Mouse (Mus musculus) cerebellum, adult 9-10 months (tissue): Measurements from ENCODE around the gene Gm17662.

Experiments
- DNase-seq: peaks from one replicate; pipeline ENCODE4 v3.0.0; 2022

The Gm17662 gene

GRCm38 (mm10) chr4:104857029-104857428, at the start of gene Gm17662:
TSS of gene Gm17662 (plus strand) at chr4:104857329.
- DNase-seq, result no peak

DNA sequence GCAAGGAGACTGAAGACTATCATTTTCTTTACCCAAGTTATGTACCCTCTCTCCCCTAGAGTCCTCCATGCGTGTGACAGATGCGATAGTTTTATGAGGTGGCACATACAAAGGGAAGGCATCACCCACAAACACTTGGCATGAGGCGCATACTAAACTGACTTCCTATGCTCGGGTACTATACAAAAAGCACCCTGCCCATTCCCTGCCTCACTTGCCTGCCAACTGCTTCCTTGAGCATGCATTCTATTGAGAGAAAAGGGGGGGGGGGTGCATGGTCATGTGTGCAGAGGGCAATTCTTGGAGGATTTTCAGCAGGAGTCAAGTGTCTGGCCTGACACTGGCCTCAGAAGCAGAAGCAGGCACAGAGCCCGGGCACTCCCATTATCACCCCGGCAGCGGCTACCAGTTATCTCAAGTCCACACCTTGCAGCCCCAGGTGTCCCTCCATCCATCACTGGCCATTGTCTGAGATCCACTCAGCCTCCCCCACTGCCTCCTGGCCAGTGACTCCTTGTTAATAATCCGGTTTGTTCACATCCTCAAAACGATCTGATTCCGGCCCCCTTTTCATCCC, 46.3 kb upstream of the Gm17662 start:
- no peak for DNase-seq

DNA sequence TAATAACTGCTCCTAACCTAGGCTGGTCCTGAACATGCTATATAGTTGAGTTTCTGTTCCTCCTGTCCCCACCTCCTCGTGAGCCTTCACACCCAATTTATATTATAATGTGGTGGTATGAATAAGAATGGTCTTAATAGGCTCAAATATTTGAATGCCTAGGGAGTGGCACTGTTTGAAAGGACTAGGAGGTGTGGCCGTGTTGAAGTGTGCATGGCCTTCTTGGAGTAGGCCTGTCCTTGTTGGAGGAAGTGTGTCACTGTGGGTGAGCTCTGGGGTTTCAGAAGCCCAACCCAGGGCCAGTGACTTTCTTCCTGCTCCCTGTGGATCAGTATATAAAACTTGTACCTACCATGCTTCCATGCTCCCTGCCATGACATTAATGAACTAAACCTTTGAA, 43.5 kb upstream of the Gm17662 start:
- no peak for DNase-seq

GRCm38 (mm10) chr4:104816519-104817232, 40.5 kb upstream of the Gm17662 start:
- DNase-seq, result no peak

- DNase-seq, result no peak
Observed at GRCm38 (mm10) chr4:104817509-104817908, 39.6 kb upstream of the Gm17662 start.

GRCm38 (mm10) chr4:104818986-104819385, 38.1 kb upstream of the Gm17662 start:
- DNase-seq, result no peak

DNA sequence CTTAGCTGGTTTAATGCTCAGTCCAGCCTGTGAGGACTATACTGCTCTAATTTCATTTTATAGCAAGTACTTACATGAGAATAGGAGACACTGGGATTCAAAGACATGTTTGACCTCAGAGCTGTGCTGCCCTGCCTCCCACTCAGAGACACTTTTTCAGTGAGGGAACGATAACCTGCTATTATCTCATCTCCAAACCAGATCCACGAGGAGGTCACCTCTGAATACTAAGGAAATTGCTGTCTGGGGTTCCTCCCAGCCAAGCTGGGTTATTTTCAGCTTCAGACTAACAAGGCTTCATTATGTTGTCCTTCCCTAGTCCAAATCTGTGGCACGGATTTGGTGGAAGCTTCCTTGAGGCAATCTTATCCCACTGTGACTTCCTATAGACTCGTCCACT, 37.2 kb upstream of the Gm17662 start:
- DNase-seq, result no peak

DNA sequence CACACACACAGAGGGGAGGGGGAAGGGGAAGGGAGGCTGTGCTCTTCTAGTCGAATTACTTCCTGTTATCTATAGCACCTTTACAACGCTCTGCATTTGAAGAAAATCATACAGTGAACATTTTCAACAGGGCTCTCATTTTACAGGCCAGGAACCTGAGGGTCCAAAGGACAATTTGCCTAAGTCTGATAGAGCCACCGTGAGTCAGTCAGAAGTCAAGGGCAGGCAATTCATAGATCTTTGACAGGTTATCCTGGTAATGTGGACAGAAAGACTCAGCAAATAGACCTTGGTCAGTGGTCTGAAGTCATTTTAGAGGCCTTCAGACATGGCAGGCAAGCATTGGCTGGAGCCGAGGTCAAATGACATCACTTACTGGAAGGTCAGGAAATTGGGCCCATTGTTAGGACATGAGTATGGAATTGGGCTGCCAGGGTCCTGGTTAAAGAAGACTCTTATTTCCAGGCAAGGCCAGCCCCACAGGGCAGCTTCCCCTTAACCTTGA, 33.5 kb upstream of the Gm17662 start:
- DNase-seq, result no peak

- DNase-seq, result no peak
Observed at GRCm38 (mm10) chr4:104824381-104825077, 32.6 kb upstream of the Gm17662 start.

- DNase-seq, result no peak
Observed at GRCm38 (mm10) chr4:104828939-104829338, 28.2 kb upstream of the Gm17662 start.

DNA sequence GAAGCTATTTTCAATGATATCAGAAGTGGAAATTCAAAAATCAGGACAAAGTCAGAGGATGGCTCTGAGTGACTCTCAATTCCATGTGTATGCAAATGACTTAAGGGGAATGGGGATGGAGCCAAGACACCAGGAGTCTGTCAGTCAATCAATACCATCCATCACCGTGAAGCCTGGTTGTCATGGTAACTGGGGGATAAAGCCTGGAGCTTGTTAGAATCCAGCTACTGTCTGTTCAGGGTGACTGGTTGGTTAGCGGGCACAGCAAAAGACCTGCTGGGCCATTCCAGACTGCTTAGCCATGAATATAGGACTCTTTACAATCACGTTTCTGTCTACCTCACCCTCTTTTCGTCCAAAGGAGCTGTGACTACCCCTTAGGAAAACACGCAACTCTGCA, 22.0 kb upstream of the Gm17662 start:
- no peak for DNase-seq

DNA sequence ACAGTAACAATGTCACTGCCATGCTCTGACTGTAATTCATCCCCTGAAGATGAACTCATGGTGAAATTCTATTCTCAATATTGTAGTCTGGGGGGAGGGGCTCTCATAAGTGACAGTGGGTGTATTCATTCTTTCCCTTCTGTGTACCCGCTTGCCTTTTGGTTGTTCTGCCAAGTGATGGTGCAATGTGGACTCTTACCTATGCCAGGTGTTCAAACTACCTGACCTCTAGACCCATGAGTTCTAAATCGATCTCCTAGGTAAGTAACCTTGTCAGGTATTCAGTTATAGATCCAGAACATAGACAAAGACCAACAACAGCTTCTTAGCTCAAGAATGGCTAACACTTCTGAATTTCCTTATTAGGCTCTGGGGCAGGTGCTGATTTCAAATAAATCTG, 18.8 kb upstream of the Gm17662 start:
- DNase-seq, result no peak

- DNase-seq, result no peak
Observed at GRCm38 (mm10) chr4:104842204-104842603, 14.9 kb upstream of the Gm17662 start.

GRCm38 (mm10) chr4:104843546-104843945, 13.6 kb upstream of the Gm17662 start:
- no peak for DNase-seq

DNA sequence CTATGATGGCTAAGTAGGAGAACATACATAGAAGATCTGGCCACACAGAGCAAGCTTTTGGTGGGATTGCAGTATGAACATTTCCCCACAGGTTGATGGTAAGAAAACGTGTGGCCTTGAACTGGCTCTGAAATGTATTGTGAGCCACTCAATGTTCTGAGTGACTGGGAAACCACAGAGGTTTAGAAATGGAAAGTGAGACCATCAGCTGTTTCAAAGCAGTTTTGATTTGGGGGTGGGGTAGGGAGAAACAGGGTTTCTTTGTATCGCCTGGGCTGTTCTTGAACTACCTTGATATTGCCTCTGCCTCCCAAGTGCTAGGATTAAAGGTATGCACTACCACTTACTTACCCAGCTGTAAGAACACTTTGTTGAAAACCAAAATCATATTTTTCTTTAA, 1.9 kb upstream of the Gm17662 start:
- no peak for DNase-seq

DNA sequence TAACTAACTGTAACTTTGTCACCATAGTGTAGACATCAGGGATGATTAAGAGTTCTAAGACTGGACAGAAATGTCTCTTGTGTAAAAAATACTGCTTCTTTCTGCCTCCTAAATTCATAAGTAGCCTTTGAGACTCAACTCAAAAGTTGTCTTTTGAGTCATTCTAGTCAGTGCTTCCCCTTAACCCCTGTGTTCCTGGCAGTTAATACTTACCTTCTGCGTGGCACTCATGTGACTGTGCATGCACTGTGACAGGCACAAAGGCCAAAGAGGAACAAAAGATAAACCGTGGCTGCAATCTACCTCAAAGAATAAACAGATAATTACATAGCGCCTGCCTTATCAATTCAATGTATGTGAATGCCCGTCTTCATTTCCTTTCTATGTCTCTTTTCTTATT, 694 bp downstream of the Gm17662 start:
- no peak for DNase-seq

- DNase-seq, result no peak
Observed at GRCm38 (mm10) chr4:104861241-104861640, 4.1 kb downstream of the Gm17662 start.

DNA sequence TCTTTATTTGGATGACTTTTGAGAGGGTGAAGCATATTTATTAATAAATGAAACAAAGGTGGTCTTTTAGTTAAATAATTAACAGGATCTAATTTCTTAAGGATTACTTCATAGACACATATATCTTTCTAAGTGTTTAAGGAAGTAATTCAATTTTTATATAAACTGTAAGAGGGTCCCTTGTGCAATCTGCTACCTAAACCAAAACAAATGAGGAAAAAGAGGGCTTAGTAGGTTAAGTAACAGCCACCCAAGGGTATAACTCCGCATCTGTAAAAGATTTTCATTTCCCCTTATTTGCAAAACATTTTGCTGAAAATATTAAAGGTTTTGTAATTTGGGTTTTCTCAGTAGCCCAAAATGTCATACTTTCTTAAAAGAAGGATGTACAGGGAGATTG, 7.3 kb downstream of the Gm17662 start:
- no peak for DNase-seq

- DNase-seq, result no peak
Observed at GRCm38 (mm10) chr4:104869581-104869980, 12.5 kb downstream of the Gm17662 start.

DNA sequence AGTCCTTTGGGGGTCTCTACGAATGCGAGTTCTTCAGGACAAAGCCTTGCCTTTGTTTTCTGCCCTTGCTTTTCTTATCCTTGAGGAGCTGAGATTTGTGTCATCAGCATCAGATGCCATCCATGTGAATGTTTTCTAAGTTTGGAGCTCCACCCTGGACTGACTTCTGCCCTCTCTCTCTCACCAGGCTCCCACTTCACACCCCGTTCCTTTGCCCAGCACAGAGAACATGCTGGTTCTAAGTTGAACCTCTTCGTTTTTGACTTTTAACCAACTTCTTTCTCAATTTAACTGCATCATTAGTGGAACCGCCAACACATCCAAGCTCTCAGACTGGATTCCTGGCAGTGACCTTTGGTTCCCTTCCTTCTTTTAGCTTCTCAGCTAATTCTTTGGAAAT, 13.1 kb downstream of the Gm17662 start:
- no peak for DNase-seq

DNA sequence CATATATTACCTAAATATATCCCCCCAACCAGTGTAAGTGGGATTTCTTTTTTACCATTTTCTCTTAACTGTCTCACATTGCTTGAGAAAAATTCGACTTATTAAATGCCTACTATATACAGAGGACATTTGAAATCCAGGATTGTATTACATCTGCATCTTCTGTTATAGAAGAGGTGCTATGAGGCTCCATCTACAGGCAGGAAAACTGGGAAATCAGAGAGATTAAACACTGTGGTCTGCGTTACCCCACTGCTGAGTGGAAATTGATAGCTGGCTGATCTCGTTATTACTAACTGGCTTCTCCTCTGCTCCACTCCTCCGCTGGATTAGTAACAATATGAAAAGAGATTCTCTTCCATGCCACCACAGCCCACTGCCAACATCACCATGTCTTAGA, 18.7 kb downstream of the Gm17662 start:
- DNase-seq, result no peak

GRCm38 (mm10) chr4:104876323-104876722, 19.2 kb downstream of the Gm17662 start, which contains the start of gene C8a:
TSS of gene C8a (minus strand) at chr4:104876398.
- no peak for DNase-seq

DNA sequence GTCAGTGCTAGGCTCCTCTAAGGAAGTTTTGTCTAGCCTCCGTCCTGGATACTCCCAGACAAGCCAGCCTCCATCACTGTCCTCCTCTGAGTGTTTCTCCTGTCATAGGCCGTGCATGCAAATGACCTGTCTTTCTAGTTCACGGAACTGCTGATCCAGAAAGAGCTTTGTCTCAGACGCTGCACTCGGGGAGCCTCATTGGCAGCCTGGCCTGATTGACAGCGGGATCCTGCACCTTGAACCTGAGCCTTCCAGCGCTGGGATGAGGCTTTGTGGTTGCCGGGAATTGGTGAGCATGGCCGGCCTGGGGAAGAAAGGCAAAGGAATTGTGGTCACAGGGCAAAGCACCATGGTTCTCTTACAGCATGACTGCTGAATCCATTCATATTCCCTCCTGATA, 30.4 kb downstream of the Gm17662 start:
- DNase-seq, result no peak
